Mouse (Mus musculus) forebrain, embryonic 16.5 days (tissue): ENCODE results near the gene Brd4. TPM values are rescaled to one million over a fixed set of nuclear protein-coding genes. Genes with fewer than 3 reads are reported as not detected.
A peak's percentile ranks its signal among the peaks of the same experiment; 100 is the strongest.

ENCODE experiments used
- ATAC-seq: fragments of 200-750 bp; cut with Nextera tagmentation; 2 replicates; pipeline ENCODE4 v1.8.0; 2017; ENCODE audit warnings: mild to moderate bottlenecking, moderate library complexity
- H3K27ac ChIP-seq: fragments of 300-500 bp; sonication (generic); 2 replicates; pipeline ENCODE4 v1.5.1; 2014; ENCODE audit warnings: low read length, control low read depth
- H3K27me3 ChIP-seq: fragments of 300-500 bp; sonication (generic); replicated peaks from 2 replicates; pipeline ENCODE4 v1.6.1; 2014; ENCODE audit warnings: low read length; ENCODE audit not compliant: control insufficient read depth, insufficient read depth
- H3K36me3 ChIP-seq: fragments of 300-500 bp; sonication (generic); 2 replicates; pipeline ENCODE4 v1.6.1; 2014; ENCODE audit not compliant: control insufficient read depth, insufficient read depth
- H3K4me1 ChIP-seq: fragments of 300-500 bp; sonication (generic); replicated peaks from 2 replicates; pipeline ENCODE4 v1.6.1; 2014; ENCODE audit warnings: low read length; ENCODE audit not compliant: control insufficient read depth, insufficient read depth
- H3K4me2 ChIP-seq: fragments of 300-500 bp; sonication (generic); 2 replicates; pipeline ENCODE4 v1.6.1; 2014; ENCODE audit warnings: mild to moderate bottlenecking, low read length, control low read depth
- H3K4me3 ChIP-seq: fragments of 300-500 bp; sonication (generic); replicated peaks from 2 replicates; pipeline ENCODE4 v1.5.1; 2014; ENCODE audit warnings: mild to moderate bottlenecking, low read length, control low read depth
- H3K9ac ChIP-seq: fragments of 300-500 bp; sonication (generic); replicated peaks from 2 replicates; pipeline ENCODE4 v1.6.1; 2014; ENCODE audit warnings: low read depth, low read length, control low read depth
- H3K9me3 ChIP-seq: fragments of 300-500 bp; sonication (generic); 2 replicates; pipeline ENCODE4 v1.6.1; 2016; ENCODE audit warnings: low read length; ENCODE audit not compliant: control insufficient read depth
- WGBS: fragments of 180-500 bp; shearing (Covaris S2); extraction: QIAGEN DNeasy Blood & Tissue Kit; methylation state at CpG from one replicate; pipeline ENCODE4 v1.1.7; 2014; 5-methylcytosine and 5-hydroxymethylcytosine counted together
- polyA plus RNA-seq: library from polyadenylated mRNA; unstranded; fragments of >200 nt; fragmentation: Nextera tagmentation; extraction: Ambion mirVana; gene quantifications from 2 replicates; pipeline ENCODE4 v1.2.1, GENCODE M21; 2015

Brd4 gene
- polyA plus RNA-seq, 1 experiment from 2014 or later, result 82.2 TPM

- no peak overlapping the region for H3K4me3 ChIP-seq
- H3K27me3 ChIP-seq, result no peaks in the 10 kb centered on the region
- ATAC-seq, result no peak
- no peak overlapping the region for H3K27ac ChIP-seq
- 86% methylated on average over 8 of the region's 8 CpGs for WGBS
- H3K36me3 ChIP-seq, result peaks cover 47% of the 10 kb centered on the region
- H3K9ac ChIP-seq, result no peak overlapping the region
- H3K9me3 ChIP-seq, result no peaks in the 10 kb centered on the region
- no peak overlapping the region for H3K4me2 ChIP-seq
- H3K4me1 ChIP-seq, result peaks cover 18% of the 10 kb centered on the region
Measured at GRCm38 (mm10) chr17:32317032-32317431, 32.5 kb upstream of the Brd4 start.

- Histone ChIP-seq H3K9me3 (no peaks in the 10 kb centered on the region), H3K36me3 (peaks cover 60% of the 10 kb centered on the region), H3K4me3 (no peak overlapping the region), H3K27me3 (no peaks in the 10 kb centered on the region), H3K4me1 (peaks cover 13% of the 10 kb centered on the region), H3K27ac (no peak overlapping the region), H3K9ac (no peak overlapping the region), H3K4me2 (no peak overlapping the region)
- 96% methylated on average over 5 of the region's 5 CpGs for WGBS
- no peak for ATAC-seq
Measured at GRCm38 (mm10) chr17:32315560-32315959, 31.0 kb upstream of the Brd4 start.

- Histone ChIP-seq H3K9me3 (no peaks in the 10 kb centered on the region), H3K36me3 (peaks cover 75% of the 10 kb centered on the region), H3K9ac (no peak overlapping the region), H3K4me1 (peaks cover 3% of the 10 kb centered on the region; the same call in 1 of the 2 replicates), H3K27me3 (no peaks in the 10 kb centered on the region), H3K4me3 (no peak overlapping the region), H3K27ac (no peak overlapping the region), H3K4me2 (no peak overlapping the region)
- ATAC-seq, result no peak
- whole genome bisulfite sequencing, result 85% methylated on average over 5 of the region's 5 CpGs
Measured at GRCm38 (mm10) chr17:32313892-32314291, 29.4 kb upstream of the Brd4 start.

GRCm38 (mm10) chr17:32312801-32313200 lies 28.3 kb upstream of the Brd4 start:
- H3K4me2 ChIP-seq, result no peak overlapping the region
- H3K4me1 ChIP-seq, result no peaks in the 10 kb centered on the region
- no peak overlapping the region for H3K27ac ChIP-seq
- no peaks in the 10 kb centered on the region for H3K27me3 ChIP-seq
- WGBS, result 93% methylated on average over 8 of the region's 8 CpGs
- H3K9me3 ChIP-seq, result no peaks in the 10 kb centered on the region
- no peak for ATAC-seq
- peaks cover 81% of the 10 kb centered on the region for H3K36me3 ChIP-seq
- H3K4me3 ChIP-seq, result no peak overlapping the region
- H3K9ac ChIP-seq, result no peak overlapping the region

- H3K4me1 ChIP-seq, result no peaks in the 10 kb centered on the region
- no peaks in the 10 kb centered on the region for H3K27me3 ChIP-seq
- peaks cover 71% of the 10 kb centered on the region for H3K36me3 ChIP-seq
- H3K9me3 ChIP-seq, result no peaks in the 10 kb centered on the region
- ATAC-seq, result no peak
- no peak overlapping the region for H3K27ac ChIP-seq
- no peak overlapping the region for H3K4me3 ChIP-seq
- 95% methylated on average over 4 of the region's 4 CpGs for WGBS
- no peak overlapping the region for H3K4me2 ChIP-seq
- H3K9ac ChIP-seq, result no peak overlapping the region
Measured at GRCm38 (mm10) chr17:32307963-32308362, 23.4 kb upstream of the Brd4 start.

GRCm38 (mm10) chr17:32298125-32298524 lies 13.6 kb upstream of the Brd4 start:
- no peaks in the 10 kb centered on the region for H3K4me1 ChIP-seq

GRCm38 (mm10) chr17:32295901-32296300 lies 11.4 kb upstream of the Brd4 start:
- no peaks in the 10 kb centered on the region for H3K36me3 ChIP-seq
- H3K9me3 ChIP-seq, result peaks cover 3% of the 10 kb centered on the region; the same call in 1 of the 2 replicates
- no peak overlapping the region for H3K9ac ChIP-seq
- H3K4me3 ChIP-seq, result no peak overlapping the region
- H3K27ac ChIP-seq, result no peak overlapping the region
- H3K4me1 ChIP-seq, result no peaks in the 10 kb centered on the region
- no peak for ATAC-seq
- no peaks in the 10 kb centered on the region for H3K27me3 ChIP-seq
- 93% methylated on average over 2 of the region's 2 CpGs for WGBS
- H3K4me2 ChIP-seq, result no peak overlapping the region

More at GRCm38 (mm10) chr17:32298125-32298524, 13.6 kb upstream of the Brd4 start:
- 73% methylated on average over 1 of the region's 1 CpGs for WGBS
- ATAC-seq, result no peak
- Histone ChIP-seq H3K9ac (no peak overlapping the region), H3K4me2 (no peak overlapping the region), H3K27ac (no peak overlapping the region), H3K4me3 (no peak overlapping the region), H3K36me3 (no peaks in the 10 kb centered on the region), H3K9me3 (no peaks in the 10 kb centered on the region), H3K27me3 (no peaks in the 10 kb centered on the region)

- H3K4me1 ChIP-seq, result no peaks in the 10 kb centered on the region
- no peak overlapping the region for H3K9ac ChIP-seq
- peaks cover 3% of the 10 kb centered on the region; the same call in 1 of the 2 replicates for H3K9me3 ChIP-seq
- H3K4me2 ChIP-seq, result no peak overlapping the region
- H3K36me3 ChIP-seq, result no peaks in the 10 kb centered on the region
- no peak for ATAC-seq
- no peak overlapping the region for H3K27ac ChIP-seq
- H3K27me3 ChIP-seq, result no peaks in the 10 kb centered on the region
- 80% methylated on average over 4 of the region's 4 CpGs for WGBS
- H3K4me3 ChIP-seq, result no peak overlapping the region
Measured at GRCm38 (mm10) chr17:32295160-32295559, 10.6 kb upstream of the Brd4 start.

GRCm38 (mm10) chr17:32285138-32285670 lies 682 bp upstream of the Brd4 start:
- H3K36me3 ChIP-seq, result no peaks in the 10 kb centered on the region
- peak overlapping the region; percentile 97 for H3K9ac ChIP-seq
- H3K9me3 ChIP-seq, result no peaks in the 10 kb centered on the region
- no peaks in the 10 kb centered on the region for H3K27me3 ChIP-seq
- H3K4me1 ChIP-seq, result peaks cover 24% of the 10 kb centered on the region
- H3K27ac ChIP-seq, result peak overlapping the region; percentile 100
- peak overlapping the region; percentile 95 for H3K4me3 ChIP-seq
- peak overlapping the region; percentile 87 for H3K4me2 ChIP-seq
- no peak for ATAC-seq
- 41% methylated on average over 6 of the region's 6 CpGs for WGBS

GRCm38 (mm10) chr17:32283771-32284221 lies 726 bp downstream of the Brd4 start:
- Histone ChIP-seq H3K4me1 (peaks cover 24% of the 10 kb centered on the region), H3K9ac (peak overlapping the region; percentile 97), H3K27me3 (no peaks in the 10 kb centered on the region), H3K4me3 (peak overlapping the region; percentile 95), H3K9me3 (no peaks in the 10 kb centered on the region), H3K4me2 (peak overlapping the region; percentile 87), H3K27ac (peak overlapping the region; percentile 100), H3K36me3 (no peaks in the 10 kb centered on the region)
- under 1% methylated on average over 21 of the region's 41 CpGs for WGBS
- ATAC-seq, result peak; percentile 73
